In genomic region chr2:173261497-173261896, GRCm38 (mm10) we compare ENCODE assay signal across 9 mouse cellular contexts. TPM values are rescaled to one million over a fixed set of nuclear protein-coding genes. Genes with fewer than 3 reads are reported as not detected.
DNase-seq lines count a peak whose midpoint lies in the region; ATAC-seq lines count a peak whose summit lies in the region.
"Had no signal": no experiment of that assay in that cellular context is flagged by ENCODE, and none has a peak within 500 bp of the region (broad histone marks: within the 10 kb centered on the region; RNA-seq: fewer than 3 reads in every experiment).

No protein-coding gene starts in this region.

- H3K4me3 ChIP-seq in embryonic facial prominence, embryonic 15.5 days (replicated peaks): no peak overlapping the region
- no peak overlapping the region for H3K4me3 ChIP-seq in limb, embryonic 11.5 days (ENCODE audit: low read depth, low read length)

- H3K27ac ChIP-seq in embryonic facial prominence, embryonic 15.5 days (replicated peaks): peak overlapping the region; percentile 40; the same call in 1 of the 2 replicates
- no peak overlapping the region for H3K27ac ChIP-seq in limb, embryonic 11.5 days (replicated peaks; ENCODE audit: low read depth, low read length)

- no peak for ATAC-seq in embryonic facial prominence, embryonic 15.5 days (ENCODE audit: insufficient number of reproducible peaks, low FRiP score, low TSS enrichment, low read depth)
- ATAC-seq in limb, embryonic 11.5 days (ENCODE audit: insufficient number of reproducible peaks, low FRiP score, low TSS enrichment, low read depth): no peak
- no peak for ATAC-seq in megakaryocyte progenitor cell, adult 5-6 weeks (replicated peaks; ENCODE audit: poor library complexity)

- no peaks in the 10 kb centered on the region for H3K36me3 ChIP-seq in embryonic facial prominence, embryonic 15.5 days
- H3K36me3 ChIP-seq in limb, embryonic 11.5 days (ENCODE audit: control insufficient read depth, insufficient read depth, low read length): no peaks in the 10 kb centered on the region

- no peak overlapping the region for H3K4me2 ChIP-seq in embryonic facial prominence, embryonic 15.5 days (replicated peaks)
- no peak overlapping the region for H3K4me2 ChIP-seq in limb, embryonic 11.5 days (ENCODE audit: low read depth, severe bottlenecking)

- H3K27me3 ChIP-seq in embryonic facial prominence, embryonic 15.5 days: no peaks in the 10 kb centered on the region
- no peaks in the 10 kb centered on the region for H3K27me3 ChIP-seq in limb, embryonic 11.5 days (ENCODE audit: control insufficient read depth, insufficient read depth, low read length)

- peaks cover 93% of the 10 kb centered on the region for H3K4me1 ChIP-seq in embryonic facial prominence, embryonic 15.5 days
- H3K4me1 ChIP-seq in limb, embryonic 11.5 days (ENCODE audit: control insufficient read depth, insufficient read depth, low read length): peaks cover 43% of the 10 kb centered on the region

- no peak overlapping the region for H3K9ac ChIP-seq in embryonic facial prominence, embryonic 15.5 days
- H3K9ac ChIP-seq in limb, embryonic 11.5 days (ENCODE audit: low read length): peak overlapping the region; percentile 44; the same call in 1 of the 2 replicates

- 66% methylated on average over 10 of the region's 10 CpGs for WGBS in embryonic facial prominence, embryonic 15.5 days
- 51% methylated on average over 10 of the region's 10 CpGs for WGBS in limb, embryonic 11.5 days

- peak; percentile 66 for DNase-seq in adrenal gland, postnatal 10 days
- no peak for DNase-seq in adrenal gland, postnatal 4 days (ENCODE audit: low spot score in 2 of 2)
- DNase-seq in kidney, adult 11 months: peak; percentile 70
- no peak for DNase-seq in kidney, postnatal 4 days
- DNase-seq in limb, embryonic 11.5 days (ENCODE audit: low spot score): no peak
- no peak for DNase-seq in ovary, postnatal 14 days (ENCODE audit: low spot score)
- DNase-seq: layer of hippocampus, postnatal 36 days had no signal

- no peaks in the 10 kb centered on the region for H3K9me3 ChIP-seq in embryonic facial prominence, embryonic 15.5 days (replicated peaks)
- H3K9me3 ChIP-seq in limb, embryonic 11.5 days (ENCODE audit: control insufficient read depth, low read length): no peaks in the 10 kb centered on the region

RNA-seq across cellular contexts. Expression of gene Pmepa1, which starts 14.8 kb away (rescaled TPM):
- 100 to 1,000 TPM in 1 of 2 experiments, 10 to 100 TPM in 1; 83.1 to 111 TPM for total RNA-seq in adrenal gland, postnatal 10 days (2021)
- total RNA-seq in adrenal gland, postnatal 4 days (2021): 10 to 100 TPM; 61.8 to 63.4 TPM
- 8.7 and 9.0 TPM in 2 replicates for polyA plus RNA-seq in embryonic facial prominence, embryonic 15.5 days (2015; fragmentation: Nextera tagmentation; extraction: Ambion mirVana)
- polyA plus RNA-seq in limb, embryonic 11.5 days (2014; fragmentation: Nextera tagmentation; extraction: Ambion mirVana): 2.5 and 2.6 TPM in 2 replicates
- 0.17 and 0.32 TPM in 2 replicates for total RNA-seq in megakaryocyte progenitor cell, adult 5-6 weeks (2015)
- total RNA-seq in megakaryocyte progenitor cell, adult 5-6 weeks (2017): 0.12 and 0.24 TPM in 2 replicates

RNA-seq across cellular contexts. Expression of gene Zbp1, which starts 42.8 kb away (rescaled TPM):
- total RNA-seq in adrenal gland, postnatal 10 days (2021): 1 to 10 TPM in 1 of 2 experiments, under 1 TPM in 1; 0.90 to 2.3 TPM
- total RNA-seq in adrenal gland, postnatal 4 days (2021): 1 to 10 TPM; 2.0 to 2.1 TPM
- 0.63 and 1.5 TPM in 2 replicates for polyA plus RNA-seq in embryonic facial prominence, embryonic 15.5 days (2015; fragmentation: Nextera tagmentation; extraction: Ambion mirVana)
- not detected in 2 replicates for polyA plus RNA-seq in limb, embryonic 11.5 days (2014; fragmentation: Nextera tagmentation; extraction: Ambion mirVana)
- 2.0 and 5.3 TPM in 2 replicates for total RNA-seq in megakaryocyte progenitor cell, adult 5-6 weeks (2015)
- total RNA-seq in megakaryocyte progenitor cell, adult 5-6 weeks (2017): 2.5 and 2.9 TPM in 2 replicates

Comparison
In these comparisons a context has a peak if more than half of its experiments do, and no peak if none do; other contexts are left out.
1. DNase-seq: peak in adrenal gland, postnatal 10 days (single experiment) and kidney, adult 11 months (single experiment); none in adrenal gland, postnatal 4 days (0 of 2), kidney, postnatal 4 days (0 of 2), limb, embryonic 11.5 days (single experiment) and ovary, postnatal 14 days (single experiment).
2. RNA of gene Pmepa1, which starts 14.8 kb away (total RNA-seq): 83.1 to 111 TPM in adrenal gland, postnatal 10 days and 61.8 to 63.4 TPM in adrenal gland, postnatal 4 days; 0.12 to 0.32 TPM in megakaryocyte progenitor cell, adult 5-6 weeks; every median in the first group is over 10 times any median in the second.